Mouse (Mus musculus) testis, adult 2 months (tissue): ENCODE data around the gene Asb5.

Source experiments
- CTCF ChIP-seq: fragments of 200-500 bp; IDR thresholded peaks from 2 replicates; pipeline ENCODE4 v1.5.1; 2012; ENCODE audit warnings: low read depth, mild to moderate bottlenecking, inconsistent platforms, low read length, moderate library complexity; ENCODE audit not compliant: control insufficient read depth, insufficient read depth, insufficient replicate concordance
- POLR2A ChIP-seq: fragments of 200-500 bp; IDR thresholded peaks from 2 replicates; pipeline ENCODE4 v1.6.1; 2012; ENCODE audit warnings: low read depth, mild to moderate bottlenecking, inconsistent platforms, low read length, moderate library complexity; ENCODE audit not compliant: control insufficient read depth

GRCm38 (mm10) chr8:54507428-54508095, 21.8 kb upstream of the Asb5 start:
- TF ChIP-seq CTCF: no peak
- no peak for TF ChIP-seq POLR2A
